Mouse (Mus musculus) limb, embryonic 14.5 days (tissue): ENCODE data around the gene Capza2. TPM values are rescaled to one million over a fixed set of nuclear protein-coding genes. Genes with fewer than 3 reads are reported as not detected.
A peak's percentile ranks its signal among the peaks of the same experiment; 100 is the strongest.

Experiments used
- ATAC-seq: fragments of 200-750 bp; cut with Nextera tagmentation; 2 replicates; pipeline ENCODE4 v1.8.0; 2017; ENCODE audit warnings: low read depth, moderate number of reproducible peaks, moderate TSS enrichment; ENCODE audit not compliant: low FRiP score
- DNase-seq: peaks from one replicate; pipeline ENCODE4 v3.0.0-alpha.2; 2015; ENCODE audit warnings: low spot score
- H3K27ac ChIP-seq: fragments of 300-500 bp; sonication (generic); replicated peaks from 2 replicates; pipeline ENCODE4 v1.5.1; 2014; ENCODE audit warnings: low read depth, mild to moderate bottlenecking, low read length, moderate library complexity, mixed read lengths
- H3K27me3 ChIP-seq: fragments of 300-500 bp; sonication (generic); 2 replicates; pipeline ENCODE4 v1.6.1; 2014; ENCODE audit warnings: low read length, mixed read lengths; ENCODE audit not compliant: control insufficient read depth, insufficient read depth
- H3K36me3 ChIP-seq: fragments of 300-500 bp; sonication (generic); 2 replicates; pipeline ENCODE4 v1.6.1; 2014; ENCODE audit warnings: mild to moderate bottlenecking, low read length, moderate library complexity, mixed read lengths; ENCODE audit not compliant: control insufficient read depth, insufficient read depth
- H3K4me1 ChIP-seq: fragments of 300-500 bp; sonication (generic); 2 replicates; pipeline ENCODE4 v1.6.1; 2014; ENCODE audit warnings: antibody characterized with exemption, low read length, mixed read lengths; ENCODE audit not compliant: control insufficient read depth, insufficient read depth
- H3K4me2 ChIP-seq: fragments of 300-500 bp; sonication (generic); replicated peaks from 2 replicates; pipeline ENCODE4 v1.6.1; 2014; ENCODE audit warnings: low read depth, mild to moderate bottlenecking, low read length, moderate library complexity; ENCODE audit not compliant: severe bottlenecking
- H3K4me3 ChIP-seq: fragments of 300-500 bp; sonication (generic); replicated peaks from 2 replicates; pipeline ENCODE4 v1.5.1; 2014; ENCODE audit warnings: low read length
- H3K9ac ChIP-seq: fragments of 300-500 bp; sonication (generic); 2 replicates; pipeline ENCODE4 v1.6.1; 2014; ENCODE audit warnings: mild to moderate bottlenecking, low read depth, low read length, moderate library complexity; ENCODE audit not compliant: severe bottlenecking
- H3K9me3 ChIP-seq: fragments of 300-500 bp; sonication (generic); 2 replicates; pipeline ENCODE4 v1.6.1; 2016; ENCODE audit warnings: low read length; ENCODE audit not compliant: control insufficient read depth
- POLR2A ChIP-seq: fragments of 200-500 bp; IDR thresholded peaks from 2 replicates; pipeline ENCODE4 v1.8.0; 2012; ENCODE audit warnings: inconsistent platforms, mild to moderate bottlenecking, moderate library complexity, borderline replicate concordance; ENCODE audit not compliant: insufficient read depth, insufficient read length; ENCODE audit errors: extremely low read depth
- WGBS: fragments of 180-500 bp; shearing (Covaris S2); extraction: QIAGEN DNeasy Blood & Tissue Kit; methylation state at CpG from one replicate; pipeline ENCODE4 v1.1.7; 2014; 5-methylcytosine and 5-hydroxymethylcytosine counted together
- polyA plus RNA-seq, 2 experiments: library from polyadenylated mRNA; depleted of rRNA in 1 of 2; stranded (reverse) in 1 of 2; unstranded in 1 of 2; fragments of >200 nt; fragmentation: Nextera tagmentation in 1 of 2; extraction: Ambion mirVana in 1 of 2; gene quantifications; 2 replicates each; pipeline versions ENCODE4 v1.2.1 to v1.2.3; 2012 to 2014

Capza2 gene
- polyA plus RNA-seq, 2 experiments: 82.0 to 211 TPM

DNA sequence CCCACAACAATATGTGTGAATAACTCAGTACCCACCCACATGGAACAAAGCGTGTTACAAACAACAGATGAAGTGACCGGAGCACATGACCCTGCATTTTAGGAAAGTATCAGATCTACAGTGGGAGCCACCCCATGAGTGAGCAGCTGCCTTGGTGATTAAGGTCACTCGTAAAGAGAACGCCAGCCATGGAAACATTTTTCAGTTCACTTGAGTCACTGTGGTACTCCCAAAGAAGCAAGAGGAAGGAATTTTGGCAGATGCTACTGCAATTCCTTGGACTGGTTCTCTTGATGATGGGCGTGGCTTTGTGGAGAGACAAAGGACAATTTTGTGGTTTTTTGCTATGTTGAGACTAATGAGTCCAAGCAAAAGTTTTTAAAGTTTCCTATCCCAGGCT lies 4.4 kb upstream of the Capza2 start:
- H3K27me3 ChIP-seq: no peaks in the 10 kb centered on the region
- H3K4me1 ChIP-seq: no peaks in the 10 kb centered on the region
- no peak overlapping the region for H3K4me2 ChIP-seq
- H3K9ac ChIP-seq: no peak overlapping the region
- no peaks in the 10 kb centered on the region for H3K36me3 ChIP-seq
- H3K27ac ChIP-seq: no peak overlapping the region
- H3K4me3 ChIP-seq: no peak overlapping the region
- no peaks in the 10 kb centered on the region for H3K9me3 ChIP-seq
- 74% methylated on average over 5 of the region's 5 CpGs for WGBS
- peak; percentile 8 for DNase-seq
- no peak for ATAC-seq
- no peak for TF ChIP-seq POLR2A

- ATAC-seq (no peak), DNase-seq (no peak)
- H3K27me3 ChIP-seq: no peaks in the 10 kb centered on the region
- H3K36me3 ChIP-seq: no peaks in the 10 kb centered on the region
- 67% methylated on average over 3 of the region's 3 CpGs for WGBS
- H3K9ac ChIP-seq: no peak overlapping the region
- H3K27ac ChIP-seq: no peak overlapping the region
- no peak for TF ChIP-seq POLR2A
- peaks cover 5% of the 10 kb centered on the region; the same call in 1 of the 2 replicates for H3K4me1 ChIP-seq
- no peaks in the 10 kb centered on the region for H3K9me3 ChIP-seq
- no peak overlapping the region for H3K4me3 ChIP-seq
- H3K4me2 ChIP-seq: no peak overlapping the region
These were observed 2.2 kb upstream of the Capza2 start for GRCm38 (mm10) chr6:17633819-17634218.

GRCm38 (mm10) chr6:17634992-17635391 lies 1.0 kb upstream of the Capza2 start:
- Histone ChIP-seq H3K4me1 (peaks cover 8% of the 10 kb centered on the region; the same call in 1 of the 2 replicates), H3K9me3 (no peaks in the 10 kb centered on the region), H3K4me2 (no peak overlapping the region), H3K4me3 (no peak overlapping the region), H3K27me3 (no peaks in the 10 kb centered on the region), H3K9ac (no peak overlapping the region), H3K36me3 (no peaks in the 10 kb centered on the region), H3K27ac (no peak overlapping the region)
- DNase-seq (no peak), ATAC-seq (no peak)
- TF ChIP-seq POLR2A: no peak
- 72% methylated on average over 3 of the region's 3 CpGs for WGBS

- H3K4me1 ChIP-seq: peaks cover 8% of the 10 kb centered on the region; the same call in 1 of the 2 replicates
- H3K9ac ChIP-seq: peak overlapping the region; percentile 96
- peak overlapping the region; percentile 94 for H3K4me3 ChIP-seq
- ATAC-seq (peak; percentile 94), DNase-seq (peak; percentile 94)
- WGBS: 0% methylated on average over 30 of the region's 45 CpGs
- 0 out of 2 replicates have a peak, but pooled peaks cover 5% of the 10 kb centered on the region for H3K9me3 ChIP-seq
- H3K27me3 ChIP-seq: no peaks in the 10 kb centered on the region
- H3K36me3 ChIP-seq: no peaks in the 10 kb centered on the region
- peak overlapping the region; percentile 93 for H3K27ac ChIP-seq
- H3K4me2 ChIP-seq: peak overlapping the region; percentile 57
- peak; percentile 90; the same call in 1 of the 2 replicates for TF ChIP-seq POLR2A
These were observed 733 bp downstream of the Capza2 start for GRCm38 (mm10) chr6:17636764-17637170.

GRCm38 (mm10) chr6:17637205-17638203 lies 1.5 kb downstream of the Capza2 start:
- DNase-seq (peak; percentile 42), ATAC-seq (peak; percentile 82)
- 0% methylated on average over 29 of the region's 62 CpGs for WGBS
- H3K27me3 ChIP-seq: no peaks in the 10 kb centered on the region
- peak overlapping the region; percentile 57 for H3K4me2 ChIP-seq
- H3K9me3 ChIP-seq: 0 out of 2 replicates have a peak, but pooled peaks cover 5% of the 10 kb centered on the region
- no peaks in the 10 kb centered on the region for H3K36me3 ChIP-seq
- H3K27ac ChIP-seq: peak overlapping the region; percentile 93
- H3K4me3 ChIP-seq: peak overlapping the region; percentile 94
- H3K9ac ChIP-seq: peak overlapping the region; percentile 96
- H3K4me1 ChIP-seq: peaks cover 11% of the 10 kb centered on the region; the same call in 1 of the 2 replicates
- TF ChIP-seq POLR2A: no peak
